Mouse (Mus musculus) adrenal gland, postnatal 14 days (tissue): ENCODE measurements around the gene Krt42. TPM values are rescaled to one million over a fixed set of nuclear protein-coding genes. Genes with fewer than 3 reads are reported as not detected.

Source experiments
- total RNA-seq: library from RNA; stranded (reverse); gene quantifications from 2 replicates; pipeline ENCODE4 v1.2.3, GENCODE M21; 2021

The Krt42 gene
- total RNA-seq, 1 experiment from 2014 or later, result not detected

Other genes with a start within 250 kb of the Krt42 start
- gene Krt33b, start 240.0 kb downstream of the Krt42 start, total RNA-seq, result not detected in 2 replicates
- gene Krt34, start 228.3 kb downstream of the Krt42 start, total RNA-seq, result not detected in 2 replicates
- not detected in 2 replicates for gene Krt31, start 219.3 kb downstream of the Krt42 start, total RNA-seq
- not detected in 2 replicates for gene Krt32, start 181.6 kb downstream of the Krt42 start, total RNA-seq
- not detected in 2 replicates for gene Krt35, start 173.6 kb downstream of the Krt42 start, total RNA-seq
- gene Krt36, start 164.2 kb downstream of the Krt42 start, total RNA-seq, result 0.19 TPM in 1 of 2 replicates, not detected in the other
- not detected in 2 replicates for gene Krt13, start 148.3 kb downstream of the Krt42 start, total RNA-seq
- not detected in 2 replicates for gene Krt15, start 133.9 kb downstream of the Krt42 start, total RNA-seq
- gene Krt19, start 121.2 kb downstream of the Krt42 start, total RNA-seq, result 6.4 and 6.6 TPM in 2 replicates
- not detected in 2 replicates for gene Krt9, start 76.6 kb downstream of the Krt42 start, total RNA-seq
- 0.38 and 0.41 TPM in 2 replicates for gene Krt14, start 62.3 kb downstream of the Krt42 start, total RNA-seq
- gene Krt16, start 21.0 kb downstream of the Krt42 start, total RNA-seq, result not detected in 2 replicates
- not detected in 2 replicates for gene Krt17, start 8.8 kb downstream of the Krt42 start, total RNA-seq
- gene Eif1, start 50.0 kb upstream of the Krt42 start, total RNA-seq, result 987 and 1,021 TPM in 2 replicates
- gene Gast, start 64.5 kb upstream of the Krt42 start, total RNA-seq, result not detected in 2 replicates
- gene Hap1, start 86.3 kb upstream of the Krt42 start, total RNA-seq, result 50.1 and 54.0 TPM in 2 replicates
- gene Jup, start 127.9 kb upstream of the Krt42 start, total RNA-seq, result 101 and 102 TPM in 2 replicates
- 25.8 and 26.7 TPM in 2 replicates for gene P3h4, start 145.0 kb upstream of the Krt42 start, total RNA-seq
- gene Fkbp10, start 145.8 kb upstream of the Krt42 start, total RNA-seq, result 33.8 and 38.9 TPM in 2 replicates
- 51.5 and 57.5 TPM in 2 replicates for gene Nt5c3b, start 171.9 kb upstream of the Krt42 start, total RNA-seq
- 0.94 and 1.5 TPM in 2 replicates for gene Klhl10, start 172.0 kb upstream of the Krt42 start, total RNA-seq
- gene Klhl11, start 202.9 kb upstream of the Krt42 start, total RNA-seq, result 42.9 and 44.2 TPM in 2 replicates